Mouse (Mus musculus): Measurements from ENCODE around the gene Prkcz.

DNA sequence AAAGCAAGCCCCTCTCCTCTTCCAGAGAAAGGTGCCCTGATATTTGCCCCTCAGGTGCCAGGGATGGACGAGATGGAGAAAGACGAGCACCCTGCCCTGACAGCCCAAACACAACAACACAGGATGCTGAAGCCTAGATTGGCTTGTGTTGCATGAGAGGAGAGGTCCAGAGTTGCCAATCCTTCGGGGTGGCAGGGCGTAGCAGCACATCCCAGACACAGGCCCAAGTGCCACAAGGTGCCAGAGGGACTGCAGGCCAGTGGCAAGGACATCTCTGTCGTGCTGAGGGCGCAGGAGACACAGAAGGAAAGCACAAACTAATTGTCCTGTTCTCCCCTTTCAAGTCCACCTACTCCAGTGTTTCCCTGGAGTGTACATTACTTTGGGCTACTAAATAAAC is 147.0 kb downstream of the Prkcz start:
- TF ChIP-seq CTCF (conservative IDR thresholded peaks at IDR 0.05 in 1 of 2, IDR thresholded peaks at IDR 0.05 in 1 of 2; ENCODE audit: low read depth in 2 of 2, low read length in 2 of 2): no peak
- TF ChIP-seq CHD2 (IDR thresholded peaks at IDR 0.05; ENCODE audit: low read length): no peak
- TF ChIP-seq JUND (conservative IDR thresholded peaks at IDR 0.05; ENCODE audit: low read depth, low read length): no peak
- TF ChIP-seq RCOR1 (conservative IDR thresholded peaks at IDR 0.05; ENCODE audit: low read depth, low read length): no peak
- TF ChIP-seq POLR2A (IDR thresholded peaks at IDR 0.05; ENCODE audit: low read depth, low read length): no peak
- no peak for TF ChIP-seq NELFE (IDR thresholded peaks at IDR 0.05; ENCODE audit: low read depth, low read length)
- TF ChIP-seq SMC3 (IDR thresholded peaks at IDR 0.05; ENCODE audit: low read depth, low read length): no peak
- no peak for TF ChIP-seq TCF12 (IDR thresholded peaks at IDR 0.05; ENCODE audit: low read depth, low read length)
- TF ChIP-seq EP300 (IDR thresholded peaks at IDR 0.05; ENCODE audit: low read length): no peak
- TF ChIP-seq USF1 (IDR thresholded peaks at IDR 0.05; ENCODE audit: low read depth, low read length): no peak
- TF ChIP-seq IRF4 (IDR thresholded peaks at IDR 0.05; ENCODE audit: low read depth, low read length): no peak
- TF ChIP-seq JUN (IDR thresholded peaks at IDR 0.05; ENCODE audit: insufficient read depth, low read depth, low read length): no peak
